8 mouse cellular contexts compared by ENCODE assay signal in the genomic region with DNA sequence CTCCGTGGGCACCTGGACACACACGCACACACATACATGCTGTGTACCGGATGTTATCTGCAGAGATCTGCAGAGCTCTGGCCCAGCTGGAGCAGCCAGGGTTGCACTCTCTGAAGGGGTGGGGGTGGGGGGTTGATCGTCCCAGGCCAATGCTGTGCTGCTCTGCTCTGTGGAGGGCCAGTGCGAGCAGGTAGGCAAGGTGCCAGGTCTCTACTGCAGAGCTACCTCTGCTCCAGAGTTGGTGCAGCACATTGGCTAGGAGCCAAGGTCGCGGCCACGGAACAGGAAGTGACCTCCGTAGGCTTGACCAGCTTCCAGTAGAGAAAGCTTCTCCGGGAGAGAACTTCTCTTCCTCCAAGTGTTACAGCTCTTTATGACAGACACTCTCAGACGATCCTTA. TPM values are rescaled to one million over a fixed set of nuclear protein-coding genes. Genes with fewer than 3 reads are reported as not detected.
DNase-seq lines count a peak whose midpoint lies in the region; ATAC-seq and TF ChIP-seq lines count a peak whose summit lies in the region.

No protein-coding gene starts in this region.

- peak overlapping the region; percentile 41 for H3K4me2 ChIP-seq in lung, embryonic 15.5 days
- H3K4me2 ChIP-seq in stomach, embryonic 14.5 days (replicated peaks; ENCODE audit: low read depth, low read length) = peak overlapping the region; percentile 17; the same call in 1 of the 2 replicates
- H3K4me2 ChIP-seq in forebrain, postnatal 0 days (ENCODE audit: low read depth) = no peak overlapping the region

- H3K27me3 ChIP-seq in kidney, adult 2 months (replicated peaks; ENCODE audit: control insufficient read depth, insufficient read depth, low read length) = no peaks in the 10 kb centered on the region
- H3K27me3 ChIP-seq in lung, embryonic 15.5 days = no peaks in the 10 kb centered on the region
- H3K27me3 ChIP-seq in stomach, embryonic 14.5 days (ENCODE audit: control insufficient read depth, insufficient read depth, low read length) = no peaks in the 10 kb centered on the region
- no peaks in the 10 kb centered on the region for H3K27me3 ChIP-seq in forebrain, postnatal 0 days (ENCODE audit: insufficient read depth, low read length)

- TF ChIP-seq POLR2A in kidney, adult 2 months (IDR thresholded peaks at IDR 0.05; ENCODE audit: low read depth, low read length) = no peak

- no peaks in the 10 kb centered on the region for H3K36me3 ChIP-seq in kidney, adult 2 months (ENCODE audit: control insufficient read depth, insufficient read depth, low read length)
- no peaks in the 10 kb centered on the region for H3K36me3 ChIP-seq in lung, embryonic 15.5 days
- H3K36me3 ChIP-seq in stomach, embryonic 14.5 days (ENCODE audit: control insufficient read depth, insufficient read depth, low read length) = no peaks in the 10 kb centered on the region
- H3K36me3 ChIP-seq in forebrain, postnatal 0 days (ENCODE audit: insufficient read depth) = no peaks in the 10 kb centered on the region

- WGBS in kidney, adult 2 months = 3% methylated on average over 11 of the region's 11 CpGs
- 12% methylated on average over 11 of the region's 11 CpGs for WGBS in lung, embryonic 15.5 days
- WGBS in stomach, embryonic 14.5 days = 27% methylated on average over 11 of the region's 11 CpGs
- WGBS in forebrain, postnatal 0 days = 56% methylated on average over 11 of the region's 11 CpGs

- 0 out of 2 replicates have a peak overlapping the region, but pooled peaks have one; percentile 26 for H3K9ac ChIP-seq in lung, embryonic 15.5 days
- H3K9ac ChIP-seq in stomach, embryonic 14.5 days (replicated peaks; ENCODE audit: low read depth, low read length) = no peak overlapping the region
- H3K9ac ChIP-seq in forebrain, postnatal 0 days = no peak overlapping the region

- H3K4me1 ChIP-seq in kidney, adult 2 months (ENCODE audit: control insufficient read depth, insufficient read depth, low read length) = peaks cover 25% of the 10 kb centered on the region
- H3K4me1 ChIP-seq in lung, embryonic 15.5 days = peaks cover 61% of the 10 kb centered on the region
- peaks cover 30% of the 10 kb centered on the region for H3K4me1 ChIP-seq in stomach, embryonic 14.5 days (ENCODE audit: control insufficient read depth, insufficient read depth, low read length)
- no peaks in the 10 kb centered on the region for H3K4me1 ChIP-seq in forebrain, postnatal 0 days (ENCODE audit: insufficient read depth)

- peak overlapping the region; percentile 75 for H3K27ac ChIP-seq in kidney, adult 2 months (ENCODE audit: insufficient read depth, low read depth, low read length)
- peak overlapping the region; percentile 72 for H3K27ac ChIP-seq in lung, embryonic 15.5 days
- H3K27ac ChIP-seq in stomach, embryonic 14.5 days (ENCODE audit: low read length) = peak overlapping the region; percentile 12; the same call in 1 of the 2 replicates
- no peak overlapping the region for H3K27ac ChIP-seq in forebrain, postnatal 0 days (ENCODE audit: low read depth, low read length)

- DNase-seq in A20 (ENCODE audit: low read depth, low spot score) (peak; percentile 63), NIH3T3 (ENCODE audit: low read depth) (peak; percentile 61)
- DNase-seq in gastrocnemius, postnatal 36 days = peak; percentile 60 to 66
- peak; percentile 96 for DNase-seq in kidney, adult 2 months
- DNase-seq in forebrain, postnatal 0 days = no peak
- no peak for DNase-seq in cerebellum, adult 9-11 months

- H3K4me3 ChIP-seq in kidney, adult 2 months (ENCODE audit: insufficient read depth, low read depth, low read length) = peak overlapping the region; percentile 2; the same call in 1 of the 2 replicates
- 0 out of 2 replicates have a peak overlapping the region, but pooled peaks have one; percentile 1 for H3K4me3 ChIP-seq in lung, embryonic 15.5 days
- H3K4me3 ChIP-seq in stomach, embryonic 14.5 days (ENCODE audit: low read depth, low read length) = no peak overlapping the region
- H3K4me3 ChIP-seq in forebrain, postnatal 0 days (ENCODE audit: low read depth, low read length) = no peak overlapping the region

- ATAC-seq in lung, embryonic 15.5 days (ENCODE audit: borderline replicate concordance, extremely low read depth, low FRiP score, low TSS enrichment) = peak; percentile 76
- ATAC-seq in stomach, embryonic 14.5 days (ENCODE audit: insufficient number of reproducible peaks, insufficient read depth, low FRiP score, low read depth) = peak; percentile 70; the same call in 1 of the 2 replicates
- ATAC-seq in forebrain, postnatal 0 days = no peak

- H3K9me3 ChIP-seq in lung, embryonic 15.5 days = no peaks in the 10 kb centered on the region
- H3K9me3 ChIP-seq in stomach, embryonic 14.5 days (ENCODE audit: control insufficient read depth, low read depth, low read length) = no peaks in the 10 kb centered on the region
- no peaks in the 10 kb centered on the region for H3K9me3 ChIP-seq in forebrain, postnatal 0 days (ENCODE audit: low read length)

- intact Hi-C loops in gastrocnemius, postnatal 36 days (cut with DNase I) = no loop called here

- TF ChIP-seq CTCF in kidney, adult 2 months (conservative IDR thresholded peaks at IDR 0.05; ENCODE audit: insufficient read depth, insufficient read length, low read depth, low read length) = no peak
- no peak for TF ChIP-seq CTCF in forebrain, postnatal 0 days (IDR thresholded peaks at IDR 0.05; ENCODE audit: low read depth)

RNA-seq across cellular contexts. Expression of a gene that starts 12.5 kb away (rescaled TPM):
- total RNA-seq in gastrocnemius, postnatal 36 days (2021) = 1 to 10 TPM; 7.6 to 9.5 TPM
- 49.8 and 54.6 TPM in 2 replicates for polyA plus RNA-seq in kidney, adult 2 months (2012; rRNA removed)
- 254 and 264 TPM in 2 replicates for polyA plus RNA-seq in lung, embryonic 15.5 days (2015; fragmentation: Nextera tagmentation; extraction: Ambion mirVana)
- 103 and 128 TPM in 2 replicates for polyA plus RNA-seq in stomach, embryonic 14.5 days (2014; fragmentation: Nextera tagmentation; extraction: Ambion mirVana)
- 40.6 and 41.4 TPM in 2 replicates for total RNA-seq in forebrain, postnatal 0 days (2014; rRNA removed)
- polyA plus RNA-seq in forebrain, postnatal 0 days (2015; fragmentation: Nextera tagmentation; extraction: Ambion mirVana) = 55.1 and 57.3 TPM in 2 replicates

RNA-seq across cellular contexts. Expression of a gene that starts 33.9 kb away (rescaled TPM):
- total RNA-seq in gastrocnemius, postnatal 36 days (2021) = 1 to 10 TPM; 3.5 to 4.0 TPM
- 27.1 and 37.2 TPM in 2 replicates for polyA plus RNA-seq in kidney, adult 2 months (2012; rRNA removed)
- 30.5 and 32.6 TPM in 2 replicates for polyA plus RNA-seq in lung, embryonic 15.5 days (2015; fragmentation: Nextera tagmentation; extraction: Ambion mirVana)
- polyA plus RNA-seq in stomach, embryonic 14.5 days (2014; fragmentation: Nextera tagmentation; extraction: Ambion mirVana) = 22.8 and 23.9 TPM in 2 replicates
- 13.7 and 14.6 TPM in 2 replicates for total RNA-seq in forebrain, postnatal 0 days (2014; rRNA removed)
- polyA plus RNA-seq in forebrain, postnatal 0 days (2015; fragmentation: Nextera tagmentation; extraction: Ambion mirVana) = 9.0 and 12.3 TPM in 2 replicates

Comparison
In these comparisons a context has a peak if more than half of its experiments do, and no peak if none do; other contexts are left out.
1. DNase-seq: peak in A20 (single experiment), NIH3T3 (single experiment), gastrocnemius, postnatal 36 days (2 of 2) and kidney, adult 2 months (single experiment); none in forebrain, postnatal 0 days (single experiment) and cerebellum, adult 9-11 months (single experiment).
2. H3K4me3 ChIP-seq: peak in kidney, adult 2 months (single experiment) and lung, embryonic 15.5 days (single experiment); none in stomach, embryonic 14.5 days (single experiment) and forebrain, postnatal 0 days (single experiment).